Mouse (Mus musculus) layer of hippocampus, postnatal 36 days (tissue): ENCODE measurements around the gene Dhx40. TPM values are rescaled to one million over a fixed set of nuclear protein-coding genes. Genes with fewer than 3 reads are reported as not detected.

ENCODE experiments used
- DNase-seq, 2 experiments: peaks; one replicate each; pipeline ENCODE4 v3.0.0; 2022
- total RNA-seq, 2 experiments: library from RNA; stranded (reverse); gene quantifications; 2 replicates each; pipeline ENCODE4 v1.2.3; 2021

Gene Dhx40
- 10 to 100 TPM; 29.7 to 34.3 TPM for total RNA-seq

GRCm38 (mm10) chr11:86807505-86807989 is at the start of gene Dhx40:
Dhx40 (minus strand) TSS chr11:86807746.
- DNase-seq = peak; percentile 92 to 94

- DNase-seq = peak in 1 of 2 experiments; percentile 19
Observed at GRCm38 (mm10) chr11:86855639-86856425, 48.3 kb upstream of the Dhx40 start.

- no peak for DNase-seq
Observed at GRCm38 (mm10) chr11:86853081-86853480, 45.5 kb upstream of the Dhx40 start.

DNA sequence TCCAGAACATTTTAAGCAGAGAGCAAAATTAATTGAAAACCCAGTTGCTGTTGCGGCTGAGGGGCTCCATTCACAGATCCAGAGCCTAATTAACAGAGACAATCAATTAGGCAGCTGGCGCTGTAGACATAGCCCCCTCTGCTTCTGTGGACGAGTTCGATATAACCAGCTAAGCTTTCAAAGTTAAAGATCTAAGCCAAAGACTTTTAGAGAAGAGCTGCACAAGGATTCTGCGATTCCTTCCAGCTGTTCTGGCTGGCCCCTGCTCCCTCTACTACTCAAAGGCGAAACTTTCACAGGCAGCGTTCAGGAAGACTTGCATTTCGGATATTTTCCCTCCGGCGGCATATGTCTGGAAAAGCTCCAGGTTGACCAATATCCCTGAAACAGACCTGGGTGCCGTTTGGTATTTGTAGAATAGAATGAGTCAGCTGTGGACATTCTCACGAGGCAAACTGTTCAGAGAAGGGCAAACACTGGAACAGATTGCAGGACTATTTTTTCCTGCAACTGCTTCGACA is 45.0 kb upstream of the Dhx40 start:
- DNase-seq = no peak

DNA sequence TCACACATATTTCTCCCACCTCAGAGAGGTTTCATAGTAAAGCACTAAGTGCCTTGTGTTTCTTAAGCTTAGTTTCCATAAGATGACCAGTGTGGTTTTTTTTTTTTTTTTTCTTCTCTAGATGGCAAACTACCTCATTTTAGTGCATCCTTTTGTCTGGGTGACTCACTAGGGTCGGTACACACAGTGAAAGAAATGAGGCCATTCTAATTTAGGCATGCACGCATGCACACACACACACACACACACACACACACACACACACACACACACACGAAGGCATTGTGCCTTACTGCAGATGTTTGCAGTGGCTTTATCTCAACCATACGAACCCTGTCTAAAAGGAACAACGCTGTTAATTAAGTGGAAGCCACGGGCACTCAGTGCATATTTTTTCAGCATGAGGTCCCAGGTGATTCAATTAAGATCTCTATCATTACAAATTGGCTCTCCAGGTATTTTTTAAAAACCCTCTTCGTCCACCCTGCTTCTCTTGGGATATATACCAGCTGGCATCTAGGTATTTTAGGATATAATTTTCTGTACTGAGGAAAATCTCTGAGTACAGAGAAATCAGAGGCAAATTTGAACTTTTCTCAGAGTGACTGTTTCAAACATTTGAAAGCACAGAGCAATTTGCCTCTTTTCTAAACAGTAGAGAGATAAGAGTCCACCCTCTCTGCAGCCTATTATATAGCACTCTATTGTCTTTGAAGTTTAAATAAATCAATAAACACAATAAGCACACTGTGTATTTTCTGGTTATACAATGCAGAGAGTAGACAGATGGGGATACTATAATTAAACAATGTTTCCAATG is 44.4 kb upstream of the Dhx40 start:
- no peak for DNase-seq

DNA sequence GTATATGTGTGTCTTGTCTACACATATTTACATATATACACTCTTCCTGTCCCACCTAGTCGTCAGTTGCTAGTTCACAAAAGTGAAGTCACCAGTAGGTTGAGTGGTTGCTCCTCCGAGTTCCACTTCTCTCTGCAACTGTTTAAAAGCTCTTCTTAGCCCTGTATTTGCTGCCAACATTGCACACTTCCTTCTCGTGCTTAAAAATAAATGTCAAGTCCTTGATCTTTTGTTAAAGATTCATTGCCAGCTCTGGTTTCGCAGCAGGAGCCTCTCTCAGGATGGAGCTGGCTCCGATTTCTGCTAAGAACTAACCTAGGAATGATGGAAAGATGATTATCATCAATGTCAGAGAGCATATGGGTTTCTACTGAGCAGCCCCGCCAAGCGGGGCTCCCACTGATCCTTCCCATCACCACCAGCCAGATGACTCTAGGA is 43.7 kb upstream of the Dhx40 start:
- no peak for DNase-seq

- DNase-seq = no peak
Observed at GRCm38 (mm10) chr11:86843831-86844230, 36.3 kb upstream of the Dhx40 start.

- no peak for DNase-seq
Observed at GRCm38 (mm10) chr11:86841261-86841660, 33.7 kb upstream of the Dhx40 start.

DNA sequence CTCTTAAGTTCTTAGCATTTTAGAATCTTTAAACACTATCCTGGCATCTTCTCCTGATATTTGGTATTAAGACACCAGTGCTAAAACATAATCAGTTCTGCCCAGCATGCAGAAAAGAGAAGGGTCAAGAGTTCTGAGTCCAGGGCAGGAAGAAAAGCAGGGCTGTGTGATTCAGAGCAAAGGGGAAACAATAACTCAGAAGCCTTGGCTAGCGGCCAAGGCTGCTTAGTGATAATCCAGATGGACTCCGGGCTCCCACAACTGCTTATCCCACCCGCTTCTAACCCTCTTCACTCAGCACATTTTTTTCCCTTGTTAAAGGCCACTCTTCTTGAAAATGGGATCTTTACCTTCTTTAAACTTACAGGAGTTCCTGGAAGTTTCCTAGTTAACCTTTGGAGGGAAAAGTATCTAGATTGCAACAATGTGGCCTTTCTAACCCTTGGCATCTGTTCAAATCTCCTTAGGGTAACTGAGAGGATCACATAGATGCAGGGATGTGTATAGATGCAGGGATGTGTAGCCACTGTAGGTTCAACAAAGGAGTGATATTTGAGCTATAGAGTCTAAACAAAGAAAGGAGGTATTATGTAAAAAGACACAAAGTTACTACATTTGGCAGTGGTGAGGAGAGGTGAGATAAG is 33.1 kb upstream of the Dhx40 start:
- DNase-seq = no peak

DNA sequence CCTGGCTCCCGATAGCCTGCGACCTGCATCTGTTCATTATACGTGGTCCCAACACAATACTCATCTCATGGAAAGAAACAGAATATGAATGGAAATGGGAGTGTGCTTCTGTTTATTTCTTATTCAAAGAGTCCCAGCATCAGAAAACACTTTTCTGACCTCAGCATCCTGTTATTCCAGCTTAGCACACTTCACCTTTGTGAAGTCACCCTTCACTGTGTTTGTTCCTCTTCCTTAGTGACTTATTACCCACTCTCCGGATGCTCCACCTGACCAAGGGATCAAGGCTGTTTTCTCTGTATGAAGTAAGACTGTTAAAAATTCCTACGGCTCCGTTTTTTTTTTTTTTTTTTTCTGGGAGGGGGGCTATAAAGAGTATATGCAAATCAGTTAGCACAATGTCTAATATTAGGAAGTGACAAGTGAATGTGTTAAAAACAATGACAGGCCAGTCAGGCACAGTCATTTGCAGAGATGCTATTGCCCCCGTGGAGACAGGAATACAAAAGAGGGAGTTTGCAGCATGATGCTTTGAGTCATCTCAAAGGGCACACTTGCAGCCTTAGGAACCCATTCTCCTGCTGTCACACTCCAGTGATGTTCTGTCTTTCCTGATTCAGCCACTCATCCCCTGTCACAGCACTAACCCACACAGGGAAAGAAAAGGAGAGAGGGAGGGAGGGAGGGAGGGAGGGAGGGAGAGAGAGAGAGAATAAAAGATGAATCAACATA is 32.3 kb upstream of the Dhx40 start:
- DNase-seq = no peak

DNA sequence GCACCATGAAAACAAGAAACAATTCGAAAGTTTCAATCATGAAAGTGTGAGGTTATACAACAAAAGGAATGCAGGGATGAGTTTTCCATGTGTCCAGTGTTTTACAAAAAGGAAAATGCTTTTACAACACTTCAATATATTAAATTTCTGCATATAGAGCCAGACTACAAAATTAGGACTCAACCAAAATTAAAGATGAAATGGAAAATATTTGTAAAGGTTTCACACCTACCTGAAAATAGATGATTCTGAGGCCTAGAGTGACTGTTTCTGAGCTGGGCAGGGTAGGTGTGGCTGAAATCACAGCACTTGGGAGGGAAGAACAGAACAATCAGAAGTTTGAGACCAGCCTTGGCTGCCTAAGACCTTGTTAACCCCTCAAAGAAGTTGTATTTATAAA is 31.2 kb upstream of the Dhx40 start:
- DNase-seq = no peak

DNA sequence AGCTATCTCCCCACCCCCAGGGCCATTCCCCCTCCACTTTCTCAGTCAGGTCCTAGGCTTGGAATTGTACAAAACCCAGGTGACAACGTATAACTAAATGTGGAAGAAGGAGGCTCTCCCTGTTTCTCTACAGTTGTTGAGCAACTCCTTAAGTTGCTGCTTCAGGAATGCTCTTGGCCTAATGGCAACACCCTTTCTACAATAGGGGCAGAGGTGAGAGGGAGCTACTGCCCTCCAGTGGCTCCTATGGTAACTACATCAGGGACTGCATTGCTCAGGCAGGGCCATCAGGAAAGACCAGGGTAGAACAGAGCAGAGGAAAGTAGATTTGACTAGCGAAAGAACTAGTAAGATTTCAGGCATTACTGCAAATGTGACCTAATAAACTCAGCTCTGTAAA is 28.8 kb upstream of the Dhx40 start:
- DNase-seq = no peak

GRCm38 (mm10) chr11:86834628-86835338 is 27.2 kb upstream of the Dhx40 start:
- DNase-seq = no peak

DNA sequence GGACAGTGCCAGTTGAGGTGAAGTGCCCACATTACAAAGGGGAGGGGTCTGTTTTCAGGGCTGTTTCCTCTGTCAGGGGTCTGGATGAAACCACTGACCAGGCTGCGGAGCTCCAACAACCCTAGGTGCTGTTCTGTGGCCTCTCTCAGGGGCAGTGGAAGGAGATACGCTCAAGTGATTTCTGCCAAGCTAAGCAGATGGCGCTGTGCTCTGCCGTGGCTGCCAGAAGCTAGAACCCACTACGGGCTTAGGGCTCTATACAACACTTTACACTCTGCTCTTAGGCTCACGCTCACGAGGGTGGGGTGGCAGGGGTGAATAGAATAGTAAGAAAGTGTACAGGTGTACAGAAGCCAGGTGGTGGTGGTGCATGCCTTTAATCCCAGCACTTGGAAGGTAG is 26.5 kb upstream of the Dhx40 start:
- no peak for DNase-seq

- DNase-seq = no peak
Observed at GRCm38 (mm10) chr11:86833153-86833552, 25.6 kb upstream of the Dhx40 start.

GRCm38 (mm10) chr11:86828396-86828795 is 20.9 kb upstream of the Dhx40 start:
- no peak for DNase-seq

- DNase-seq = no peak
Observed at GRCm38 (mm10) chr11:86827476-86828245, 20.1 kb upstream of the Dhx40 start.

- no peak for DNase-seq
Observed at GRCm38 (mm10) chr11:86824433-86824832, 16.9 kb upstream of the Dhx40 start.

GRCm38 (mm10) chr11:86822531-86822930 is 15.0 kb upstream of the Dhx40 start:
- no peak for DNase-seq

DNA sequence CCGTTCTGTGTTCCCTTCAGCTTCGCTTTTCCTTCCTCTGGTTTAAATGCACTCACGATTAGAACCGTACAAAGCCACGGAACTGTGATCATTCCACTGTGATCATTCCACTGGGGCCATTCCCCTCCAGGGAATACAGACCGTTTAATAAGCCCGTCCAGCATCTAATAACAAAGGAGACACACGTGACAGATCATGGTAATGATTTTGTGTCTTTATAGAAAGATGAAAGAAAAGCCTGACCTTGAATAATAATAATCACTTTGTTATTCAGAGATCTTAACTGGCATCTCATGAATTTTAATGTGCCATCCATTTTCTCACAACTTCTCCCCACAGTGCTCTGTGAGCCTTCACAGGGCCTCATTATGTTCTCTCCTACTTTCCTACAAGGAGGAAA is 12.0 kb upstream of the Dhx40 start:
- DNase-seq = no peak

DNA sequence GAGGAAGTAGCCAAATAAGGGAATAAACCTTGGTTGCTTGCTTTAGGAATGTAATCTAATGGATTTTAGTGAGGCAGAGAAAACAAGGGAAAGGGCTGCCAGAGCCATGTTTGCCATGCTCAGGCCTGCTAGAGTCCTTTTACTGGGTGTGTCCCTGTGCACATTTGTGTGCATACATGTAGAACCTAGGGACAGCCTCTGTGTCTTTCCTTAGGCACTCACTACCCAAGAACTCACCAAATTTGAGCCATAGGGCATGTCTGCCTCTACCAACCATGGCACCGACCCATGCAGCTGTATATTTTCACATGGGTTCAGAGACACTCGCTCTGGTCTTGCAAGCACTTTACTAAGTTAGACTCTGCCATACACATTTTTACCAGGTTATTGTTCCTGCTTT is 11.4 kb upstream of the Dhx40 start:
- DNase-seq = no peak
